Mouse (Mus musculus) cerebellum, postnatal 25 days (tissue): ENCODE measurements around the gene Trak1.
"Not testable (repeated sequence)": the region's sequence is repeated elsewhere in the genome, so short reads cannot be mapped to it uniquely, and the experiment has no call there.

Source experiments
- DNase-seq, 2 experiments: peaks; one replicate each; pipeline ENCODE4 v3.0.0; 2021; ENCODE audit warnings: mixed read lengths in 2 of 2

The Trak1 gene

GRCm38 (mm10) chr9:121319323-121319966 is 22.1 kb downstream of the Trak1 start:
- no peak for DNase-seq

GRCm38 (mm10) chr9:121320433-121320832 is 23.1 kb downstream of the Trak1 start:
- no peak for DNase-seq

- no peak for DNase-seq
Measured at GRCm38 (mm10) chr9:121321118-121321517, 23.8 kb downstream of the Trak1 start.

GRCm38 (mm10) chr9:121322034-121322433 is 24.7 kb downstream of the Trak1 start:
- no peak for DNase-seq

GRCm38 (mm10) chr9:121328342-121328741 is 31.0 kb downstream of the Trak1 start:
- not testable (repeated sequence) for DNase-seq

GRCm38 (mm10) chr9:121329181-121329580 is 31.9 kb downstream of the Trak1 start:
- DNase-seq, result no peak

GRCm38 (mm10) chr9:121330065-121330464 is 32.8 kb downstream of the Trak1 start:
- DNase-seq, result no peak

- no peak for DNase-seq
Measured at GRCm38 (mm10) chr9:121331438-121331837, 34.1 kb downstream of the Trak1 start.

GRCm38 (mm10) chr9:121331878-121332630 is 34.8 kb downstream of the Trak1 start:
- DNase-seq, result no peak

- no peak for DNase-seq
Measured at GRCm38 (mm10) chr9:121333559-121333958, 36.3 kb downstream of the Trak1 start.

- DNase-seq, result no peak
Measured at GRCm38 (mm10) chr9:121334311-121334851, 37.1 kb downstream of the Trak1 start.

GRCm38 (mm10) chr9:121335568-121335967 is 38.3 kb downstream of the Trak1 start:
- no peak for DNase-seq

GRCm38 (mm10) chr9:121336324-121336946 is 39.1 kb downstream of the Trak1 start:
- no peak for DNase-seq

- no peak for DNase-seq
Measured at GRCm38 (mm10) chr9:121337216-121337937, 40.1 kb downstream of the Trak1 start.

GRCm38 (mm10) chr9:121337938-121338289 is 40.6 kb downstream of the Trak1 start:
- no peak for DNase-seq

GRCm38 (mm10) chr9:121341832-121342231 is 44.5 kb downstream of the Trak1 start:
- no peak for DNase-seq

- DNase-seq, result no peak
Measured at GRCm38 (mm10) chr9:121342510-121343110, 45.3 kb downstream of the Trak1 start.

- DNase-seq, result no peak
Measured at GRCm38 (mm10) chr9:121343122-121343876, 46.0 kb downstream of the Trak1 start.

GRCm38 (mm10) chr9:121344344-121344743 is 47.0 kb downstream of the Trak1 start:
- no peak for DNase-seq

- no peak for DNase-seq
Measured at GRCm38 (mm10) chr9:121345427-121346130, 48.3 kb downstream of the Trak1 start.

GRCm38 (mm10) chr9:121346635-121347034 is 49.3 kb downstream of the Trak1 start:
- no peak for DNase-seq
